Mouse (Mus musculus): ENCODE measurements at regions not wholly inside any gene's neighbourhood (a gene's known extent, or its start where the extent isn't known, plus 50 kb on each side); places are given as distances from the start of the nearest gene placed in this dataset.
A peak's percentile ranks its signal among the peaks of the same experiment; 100 is the strongest.

DNA sequence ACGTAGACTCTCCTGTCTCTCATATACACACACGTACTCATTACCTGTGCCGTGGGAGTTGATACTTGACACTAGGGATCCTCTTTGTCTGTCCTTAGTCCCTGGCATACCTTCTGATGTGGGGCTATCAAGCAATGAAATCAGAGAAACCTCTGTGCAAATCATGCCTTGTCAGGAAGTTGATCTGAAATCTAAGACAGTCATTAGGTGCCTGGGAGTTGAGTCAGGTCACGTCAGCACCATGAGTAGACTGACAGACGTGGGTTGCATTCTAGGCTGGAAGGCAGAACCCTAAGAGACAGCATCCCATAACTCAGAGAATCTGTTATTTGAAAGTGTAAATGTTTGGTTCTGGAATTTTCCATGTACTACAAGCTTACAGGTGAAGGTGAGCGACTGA, 105.4 kb upstream of the Kcnj15 start:
- no peak for DNase-seq (ENCODE audit: low read depth, low spot score)
- H3K36me3 ChIP-seq (ENCODE audit: control insufficient read depth, insufficient read depth, low read length, poor library complexity, severe bottlenecking), result no peaks in the 10 kb centered on the region
- no peaks in the 10 kb centered on the region for H3K27me3 ChIP-seq (ENCODE audit: control insufficient read depth, insufficient read depth, low read length, poor library complexity, severe bottlenecking)

DNA sequence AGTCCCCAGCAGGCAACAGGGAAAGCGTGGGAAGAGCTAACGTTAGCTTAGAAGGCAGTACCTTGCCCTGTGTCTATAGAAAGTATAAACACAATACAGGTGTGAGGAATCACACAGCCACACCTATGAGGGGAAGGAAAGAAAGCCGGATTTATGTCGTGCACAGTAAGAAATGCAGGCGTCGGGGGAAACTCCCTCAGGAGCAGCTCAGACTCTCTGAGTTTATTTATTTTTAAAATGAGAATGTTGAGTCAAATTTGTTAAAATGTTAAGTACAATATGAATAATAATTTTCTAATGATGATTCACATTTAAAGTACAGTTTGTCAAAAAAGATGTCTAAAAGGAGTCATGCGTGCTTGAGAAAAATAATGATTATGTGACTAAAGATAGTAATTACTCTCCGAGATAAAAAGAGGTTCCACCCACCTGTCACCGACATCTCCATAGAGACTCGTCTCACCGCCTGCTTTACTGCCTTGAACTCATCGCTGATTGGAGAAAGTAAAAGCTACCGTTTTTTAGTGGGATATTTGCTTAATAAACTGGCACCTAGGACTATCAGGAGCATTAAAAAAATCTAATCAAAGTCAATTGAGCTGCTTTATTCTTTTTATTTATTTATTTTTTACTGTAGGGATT, 104.5 kb upstream of the Kcnj15 start:
- H3K27me3 ChIP-seq (ENCODE audit: control insufficient read depth, insufficient read depth, low read length, poor library complexity, severe bottlenecking), result no peaks in the 10 kb centered on the region
- DNase-seq (ENCODE audit: low read depth, low spot score), result no peak
- H3K36me3 ChIP-seq (ENCODE audit: control insufficient read depth, insufficient read depth, low read length, poor library complexity, severe bottlenecking), result no peaks in the 10 kb centered on the region

DNA sequence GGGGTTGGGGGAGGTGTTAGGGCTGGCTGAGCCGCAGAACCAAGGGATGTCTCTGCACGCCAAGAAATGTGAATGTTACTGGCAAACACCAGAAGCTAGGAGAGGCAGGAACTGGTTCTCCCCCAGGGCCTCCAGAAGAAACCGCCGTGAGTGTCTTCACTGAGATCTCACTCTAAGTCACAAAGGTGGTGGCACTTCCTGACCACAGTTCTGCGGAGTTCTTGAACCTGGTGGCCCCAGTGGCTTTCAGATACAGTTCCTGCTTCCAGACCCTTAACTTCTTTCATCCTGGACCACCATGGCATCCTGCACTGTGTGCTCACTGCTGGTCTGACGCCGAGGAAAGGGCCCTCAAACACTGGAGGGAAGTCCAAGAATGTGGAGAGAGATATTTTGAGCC, 89.0 kb upstream of the Kcnj15 start:
- Histone ChIP-seq H3K27me3 (ENCODE audit: control insufficient read depth, insufficient read depth, low read length, poor library complexity, severe bottlenecking) (no peaks in the 10 kb centered on the region; the same call in 1 of the 2 replicates), H3K36me3 (ENCODE audit: control insufficient read depth, insufficient read depth, low read length, poor library complexity, severe bottlenecking) (no peaks in the 10 kb centered on the region)
- no peak for DNase-seq (ENCODE audit: low read depth, low spot score)

DNA sequence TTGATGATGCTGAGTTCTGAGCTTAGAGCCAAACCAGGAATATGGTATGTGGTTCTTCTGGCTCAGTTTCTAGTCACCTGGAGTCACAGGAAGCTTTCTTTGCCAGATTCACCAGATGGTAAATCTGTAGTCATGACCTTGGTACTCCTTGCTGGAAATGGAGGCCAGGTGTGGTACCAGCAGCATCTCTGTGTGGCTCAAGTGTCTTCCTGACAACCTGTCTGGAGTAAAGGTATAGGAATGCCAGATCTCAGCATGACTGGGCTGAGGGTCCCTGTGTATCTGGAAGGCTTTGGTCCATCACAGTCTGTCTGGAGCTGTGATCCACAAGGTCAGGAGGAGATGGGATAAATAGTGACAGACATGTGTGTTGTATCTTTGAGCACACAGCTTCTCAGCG, 88.0 kb upstream of the Kcnj15 start:
- Histone ChIP-seq H3K36me3 (ENCODE audit: control insufficient read depth, insufficient read depth, low read length, poor library complexity, severe bottlenecking) (no peaks in the 10 kb centered on the region), H3K27me3 (ENCODE audit: control insufficient read depth, insufficient read depth, low read length, poor library complexity, severe bottlenecking) (no peaks in the 10 kb centered on the region; the same call in 1 of the 2 replicates)
- DNase-seq (ENCODE audit: low read depth, low spot score), result no peak

DNA sequence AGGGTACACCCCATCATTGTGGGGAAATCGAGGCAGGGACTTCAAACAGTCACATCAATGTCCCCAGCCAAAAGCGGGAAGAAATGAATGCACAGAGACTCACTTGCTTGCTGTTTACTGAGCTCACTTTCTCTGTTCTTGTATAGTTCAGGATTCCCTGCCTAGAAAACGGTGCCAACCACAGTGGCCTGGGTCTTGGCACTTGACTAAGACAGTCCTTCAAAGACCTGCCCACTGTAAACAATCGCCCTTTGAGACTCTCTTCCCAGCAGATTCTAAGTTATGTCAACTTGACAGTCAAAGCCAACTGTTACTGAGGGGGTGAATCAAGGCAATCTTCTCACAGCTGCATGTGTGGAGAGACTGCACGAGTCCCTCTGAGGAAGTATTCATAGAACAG, 76.8 kb upstream of the Kcnj15 start:
- no peaks in the 10 kb centered on the region for H3K36me3 ChIP-seq (ENCODE audit: control insufficient read depth, insufficient read depth, low read length, poor library complexity, severe bottlenecking)
- H3K27me3 ChIP-seq (ENCODE audit: control insufficient read depth, insufficient read depth, low read length, poor library complexity, severe bottlenecking), result no peaks in the 10 kb centered on the region
- DNase-seq (ENCODE audit: low read depth, low spot score), result no peak

DNA sequence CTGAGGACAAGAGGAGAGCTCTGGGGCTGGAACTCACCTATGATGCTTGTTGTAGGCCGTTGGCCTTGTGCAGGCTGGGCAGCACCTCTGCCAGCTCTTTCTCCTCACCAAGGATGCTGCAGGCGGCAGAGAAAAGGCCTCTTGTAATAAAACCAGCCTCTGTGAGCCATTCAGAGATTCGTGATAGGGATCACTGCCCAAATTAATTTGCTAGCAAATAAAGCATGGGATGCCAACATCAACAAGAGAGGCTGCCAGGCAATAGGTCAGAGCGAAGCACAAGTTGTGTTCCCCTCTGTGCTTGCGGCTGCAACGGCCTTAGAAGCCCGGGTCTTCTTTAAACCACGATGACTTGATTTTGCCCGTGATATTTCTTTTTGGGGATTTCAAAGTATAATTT, 72.0 kb upstream of the Kcnj15 start:
- no peaks in the 10 kb centered on the region for H3K36me3 ChIP-seq (ENCODE audit: control insufficient read depth, insufficient read depth, low read length, poor library complexity, severe bottlenecking)
- no peaks in the 10 kb centered on the region for H3K27me3 ChIP-seq (ENCODE audit: control insufficient read depth, insufficient read depth, low read length, poor library complexity, severe bottlenecking)
- no peak for DNase-seq (ENCODE audit: low read depth, low spot score)

DNA sequence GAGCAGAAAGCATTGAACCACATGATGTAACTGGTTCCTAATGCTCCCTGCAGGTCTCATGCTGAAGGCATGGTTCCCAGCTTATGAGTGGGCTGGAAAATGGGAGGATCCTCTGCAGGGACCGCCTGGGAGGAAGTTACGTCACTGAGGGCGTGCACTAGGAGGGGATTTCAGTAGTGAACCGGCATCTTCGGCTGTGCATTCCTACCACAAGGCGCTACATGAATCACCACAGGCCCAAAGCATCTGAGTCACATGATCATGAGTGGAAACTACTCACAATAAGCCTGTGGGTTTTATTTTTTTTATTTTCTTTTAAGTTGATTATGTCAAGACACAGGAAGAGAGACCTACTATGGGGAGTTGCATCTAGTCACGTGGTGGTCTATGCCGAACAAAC, 68.2 kb upstream of the Kcnj15 start:
- Histone ChIP-seq H3K27me3 (ENCODE audit: control insufficient read depth, insufficient read depth, low read length, poor library complexity, severe bottlenecking) (no peaks in the 10 kb centered on the region), H3K36me3 (ENCODE audit: control insufficient read depth, insufficient read depth, low read length, poor library complexity, severe bottlenecking) (no peaks in the 10 kb centered on the region)
- no peak for DNase-seq (ENCODE audit: low read depth, low spot score)

DNA sequence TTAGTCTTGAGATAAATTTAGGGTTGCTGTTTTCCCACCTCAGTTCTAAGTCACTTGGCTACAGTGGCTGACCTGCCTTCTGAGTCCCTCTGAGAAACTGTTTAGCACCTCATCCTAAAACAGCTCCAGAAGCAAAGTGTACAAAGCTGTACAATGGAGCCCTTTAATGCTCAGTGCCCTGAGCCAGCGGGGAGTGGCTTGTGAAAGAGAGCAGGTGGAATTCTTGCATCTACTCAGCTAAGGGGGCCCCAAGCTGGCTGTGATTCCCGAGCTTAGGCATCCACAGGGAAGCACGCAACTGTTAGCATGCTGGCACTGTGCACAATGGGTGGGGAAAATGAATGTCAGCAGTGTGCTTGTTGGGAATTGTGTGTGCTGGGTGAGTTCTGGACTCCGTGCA, 63.2 kb upstream of the Kcnj15 start:
- H3K36me3 ChIP-seq (ENCODE audit: control insufficient read depth, insufficient read depth, low read length, poor library complexity, severe bottlenecking), result no peaks in the 10 kb centered on the region
- no peak for DNase-seq (ENCODE audit: low read depth, low spot score)
- no peaks in the 10 kb centered on the region for H3K27me3 ChIP-seq (ENCODE audit: control insufficient read depth, insufficient read depth, low read length, poor library complexity, severe bottlenecking)

DNA sequence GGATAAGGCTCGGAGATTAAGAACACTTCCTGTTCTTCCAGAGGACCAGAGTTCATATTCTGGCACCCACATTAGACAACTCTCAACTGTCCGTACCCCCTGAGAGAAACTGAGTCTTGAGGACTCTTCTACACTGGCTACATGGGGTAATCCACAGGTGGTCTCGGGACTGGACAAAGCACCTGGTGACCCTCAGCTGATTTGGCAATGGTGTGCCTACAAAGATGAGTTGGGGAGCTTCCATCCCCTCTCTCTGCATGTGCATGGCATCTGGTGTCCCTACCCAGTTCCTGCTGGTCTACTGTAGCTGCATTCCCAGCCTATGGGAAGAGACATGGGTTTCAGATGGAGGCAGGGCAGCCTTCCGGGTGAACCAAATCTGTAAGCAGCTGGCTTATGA, 61.2 kb upstream of the Kcnj15 start:
- no peaks in the 10 kb centered on the region for H3K36me3 ChIP-seq (ENCODE audit: control insufficient read depth, insufficient read depth, low read length, poor library complexity, severe bottlenecking)
- DNase-seq (ENCODE audit: low read depth, low spot score), result no peak
- H3K27me3 ChIP-seq (ENCODE audit: control insufficient read depth, insufficient read depth, low read length, poor library complexity, severe bottlenecking), result no peaks in the 10 kb centered on the region

DNA sequence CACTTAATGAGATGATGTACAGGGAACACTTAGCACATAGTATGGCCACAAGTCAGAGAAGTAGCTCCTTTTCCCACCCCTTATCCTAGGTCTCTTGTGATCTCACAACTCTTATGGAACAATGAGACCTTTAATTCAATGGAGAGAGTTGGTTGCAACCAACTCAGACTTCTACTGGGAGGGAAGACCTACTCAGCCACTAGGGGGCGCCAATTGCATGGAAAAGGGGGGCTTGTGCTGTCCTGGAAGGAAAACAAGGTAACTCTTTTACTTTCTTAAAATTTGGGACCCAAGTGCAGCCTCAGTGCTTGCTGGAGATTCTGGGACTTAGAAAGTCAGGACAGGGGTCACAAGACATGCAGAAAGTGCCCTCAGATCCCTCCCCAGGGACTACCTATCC, 60.7 kb upstream of the Kcnj15 start:
- Histone ChIP-seq H3K36me3 (ENCODE audit: control insufficient read depth, insufficient read depth, low read length, poor library complexity, severe bottlenecking) (no peaks in the 10 kb centered on the region), H3K27me3 (ENCODE audit: control insufficient read depth, insufficient read depth, low read length, poor library complexity, severe bottlenecking) (no peaks in the 10 kb centered on the region)
- peak; percentile 55 for DNase-seq (ENCODE audit: low read depth, low spot score)

DNA sequence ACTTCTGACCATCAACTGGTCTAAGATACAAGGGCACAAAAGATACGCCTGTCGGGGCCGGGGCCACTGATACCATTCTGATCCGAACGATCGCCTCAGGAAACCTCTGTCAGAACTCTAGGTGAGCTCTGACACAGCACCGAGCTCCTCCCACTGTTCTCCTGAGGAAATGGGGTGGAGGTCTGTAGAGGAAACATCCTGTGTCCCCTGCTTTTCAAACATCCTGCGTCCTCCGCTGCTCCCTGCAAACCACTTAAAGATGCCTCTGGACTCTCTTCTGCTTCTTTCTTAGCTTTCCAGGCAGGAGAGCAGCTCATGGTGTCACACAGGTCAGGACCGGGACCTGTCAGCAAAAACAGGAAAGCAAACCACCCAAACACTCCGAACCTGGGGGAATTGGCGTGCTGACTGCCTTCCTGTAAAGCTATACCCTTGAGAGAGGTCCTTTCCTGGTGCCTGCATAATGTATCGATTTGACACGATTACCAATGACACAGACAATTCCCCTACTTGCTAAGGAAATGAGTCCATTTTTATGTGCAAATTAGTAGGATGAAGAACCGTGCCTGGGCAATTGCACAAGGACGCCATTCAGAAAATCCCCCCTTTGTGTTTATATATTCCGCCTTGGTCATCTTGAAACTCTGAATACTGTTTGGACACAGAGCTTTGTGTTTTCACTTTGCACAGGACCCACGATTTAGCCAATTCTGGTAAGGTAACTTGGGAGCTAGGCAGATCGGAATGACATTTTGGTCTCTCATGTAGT, 58.4 kb upstream of the Kcnj15 start:
- no peaks in the 10 kb centered on the region for H3K36me3 ChIP-seq (ENCODE audit: control insufficient read depth, insufficient read depth, low read length, poor library complexity, severe bottlenecking)
- H3K27me3 ChIP-seq (ENCODE audit: control insufficient read depth, insufficient read depth, low read length, poor library complexity, severe bottlenecking), result no peaks in the 10 kb centered on the region
- no peak for DNase-seq (ENCODE audit: low read depth, low spot score)

DNA sequence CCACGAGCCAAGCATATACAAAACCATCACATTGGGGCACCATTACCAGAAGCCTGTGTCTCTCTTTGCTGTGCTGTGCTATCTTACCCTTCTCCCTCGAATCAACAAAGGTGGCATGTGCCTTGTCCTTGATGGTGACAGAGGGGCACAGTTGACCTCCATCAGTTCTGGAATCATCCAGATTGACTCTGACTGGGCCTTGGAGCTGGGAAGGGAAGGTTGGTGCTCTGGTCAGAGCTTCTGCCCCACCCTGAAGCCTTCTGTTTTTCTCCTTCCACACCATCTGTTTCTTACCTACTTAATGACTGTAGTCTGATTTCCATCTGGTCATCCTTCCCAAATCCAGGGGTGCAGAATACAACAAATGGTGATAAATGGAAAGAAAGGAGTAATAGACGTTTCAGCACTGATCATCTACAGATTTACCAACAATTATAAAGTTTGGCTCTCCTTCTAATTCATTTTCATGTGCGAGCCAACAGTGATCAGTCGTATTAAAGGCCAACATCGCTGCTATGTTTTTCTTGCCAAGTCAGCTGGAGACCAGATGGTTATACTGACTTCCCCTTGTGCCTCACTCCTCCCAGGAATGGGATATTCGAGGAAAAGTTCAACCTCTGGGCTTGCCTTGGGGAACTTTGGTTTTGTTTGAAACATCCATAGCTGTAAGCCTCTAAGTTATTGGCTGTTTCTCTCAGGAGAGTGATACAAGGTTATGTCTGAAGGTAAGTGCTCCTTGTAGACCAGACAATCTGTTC, 55.1 kb upstream of the Kcnj15 start:
- Histone ChIP-seq H3K27me3 (ENCODE audit: control insufficient read depth, insufficient read depth, low read length, poor library complexity, severe bottlenecking) (no peaks in the 10 kb centered on the region), H3K36me3 (ENCODE audit: control insufficient read depth, insufficient read depth, low read length, poor library complexity, severe bottlenecking) (no peaks in the 10 kb centered on the region)
- DNase-seq (ENCODE audit: low read depth, low spot score), result no peak

DNA sequence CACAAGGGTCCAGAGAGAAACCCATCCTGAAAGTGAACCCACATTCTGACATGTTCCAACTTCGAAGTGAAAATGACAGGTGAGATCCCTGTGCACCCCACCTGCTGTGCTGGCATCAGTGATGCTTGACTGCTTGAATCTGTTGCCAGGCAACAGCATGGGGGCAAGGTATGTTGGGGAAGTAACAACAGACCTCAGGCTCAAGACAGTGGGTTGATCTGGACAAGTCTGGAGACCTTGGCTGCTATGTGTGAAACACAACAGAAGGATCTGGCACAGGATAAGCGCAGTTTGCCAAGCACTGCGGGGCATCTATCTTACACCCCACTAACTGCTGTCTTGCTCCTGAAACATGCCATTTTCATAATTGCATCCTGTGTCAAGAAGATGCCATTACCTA, 54.3 kb upstream of the Kcnj15 start:
- Histone ChIP-seq H3K27me3 (ENCODE audit: control insufficient read depth, insufficient read depth, low read length, poor library complexity, severe bottlenecking) (no peaks in the 10 kb centered on the region), H3K36me3 (ENCODE audit: control insufficient read depth, insufficient read depth, low read length, poor library complexity, severe bottlenecking) (no peaks in the 10 kb centered on the region)
- DNase-seq (ENCODE audit: low read depth, low spot score), result no peak

DNA sequence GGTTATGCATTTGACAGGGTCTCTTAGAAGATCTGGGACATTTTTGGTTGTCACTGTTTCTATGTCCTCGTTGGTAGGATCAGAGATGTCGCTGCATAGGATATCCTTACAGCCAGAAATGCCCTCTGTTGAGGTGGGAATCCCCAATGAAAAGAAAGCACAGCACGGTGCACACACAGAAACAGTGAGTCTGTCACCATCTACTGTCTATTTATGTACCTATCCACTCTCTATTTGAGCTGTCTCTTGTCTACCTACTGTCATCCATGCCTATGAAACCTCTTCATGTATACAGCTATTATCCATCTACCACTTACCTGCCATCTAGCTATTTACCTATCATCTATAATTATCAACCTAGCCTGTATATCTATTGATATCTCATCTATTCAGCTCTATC, 53.6 kb upstream of the Kcnj15 start:
- Histone ChIP-seq H3K36me3 (ENCODE audit: control insufficient read depth, insufficient read depth, low read length, poor library complexity, severe bottlenecking) (no peaks in the 10 kb centered on the region), H3K27me3 (ENCODE audit: control insufficient read depth, insufficient read depth, low read length, poor library complexity, severe bottlenecking) (no peaks in the 10 kb centered on the region)
- no peak for DNase-seq (ENCODE audit: low read depth, low spot score)

DNA sequence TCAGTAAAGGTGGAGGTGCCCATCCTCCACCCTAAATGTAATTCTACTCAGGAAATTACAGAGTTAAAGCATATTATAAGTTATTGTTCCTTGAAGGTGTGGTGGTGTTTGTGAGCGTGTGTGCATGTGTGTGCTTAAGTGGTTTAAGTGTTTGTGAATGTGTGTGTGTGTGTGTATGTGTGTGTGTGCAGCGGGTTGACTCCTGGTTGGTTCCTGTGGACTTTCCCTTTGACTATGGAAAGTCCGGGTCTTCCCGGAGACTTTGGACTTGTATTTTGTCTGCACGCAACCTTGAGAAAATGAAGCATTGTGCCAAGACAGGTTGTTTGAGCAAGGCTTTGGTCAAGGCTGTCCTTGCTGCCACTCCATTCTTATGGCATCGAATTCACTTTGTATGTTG, 52.9 kb upstream of the Kcnj15 start:
- H3K27me3 ChIP-seq (ENCODE audit: control insufficient read depth, insufficient read depth, low read length, poor library complexity, severe bottlenecking), result no peaks in the 10 kb centered on the region
- no peaks in the 10 kb centered on the region for H3K36me3 ChIP-seq (ENCODE audit: control insufficient read depth, insufficient read depth, low read length, poor library complexity, severe bottlenecking)

More for the DNA sequence above, 52.9 kb upstream of the Kcnj15 start:
- no peak for DNase-seq (ENCODE audit: low read depth, low spot score)
